Mouse (Mus musculus): ENCODE results near the gene Ccdc136.

- TF ChIP-seq CTCF (IDR thresholded peaks at IDR 0.05; ENCODE audit: control insufficient read depth, insufficient read depth, insufficient replicate concordance, low read depth, low read length), result no peak
- no peak for TF ChIP-seq POLR2A (IDR thresholded peaks at IDR 0.05; ENCODE audit: control insufficient read depth, low read depth, low read length)
These were observed 24.5 kb downstream of the Ccdc136 start for GRCm38 (mm10) chr6:29420596-29420995.
